Mouse (Mus musculus) kidney, postnatal 0 days (tissue): ENCODE data around the gene Sgsm2. TPM values are rescaled to one million over a fixed set of nuclear protein-coding genes. Genes with fewer than 3 reads are reported as not detected.
A peak's percentile ranks its signal among the peaks of the same experiment; 100 is the strongest.

ENCODE experiments used
- ATAC-seq: fragments of 200-750 bp; cut with Nextera tagmentation; replicated peaks from 2 replicates; pipeline ENCODE4 v1.8.0; 2017; ENCODE audit warnings: low read depth, moderate number of reproducible peaks, moderate TSS enrichment, moderate library complexity; ENCODE audit not compliant: low FRiP score
- DNase-seq: peaks from one replicate; pipeline ENCODE4 v3.0.0-alpha.2; 2016; ENCODE audit warnings: low spot score
- H3K27ac ChIP-seq: fragments of 300-500 bp; sonication (generic); 2 replicates; pipeline ENCODE4 v1.5.1; 2014; ENCODE audit warnings: mild to moderate bottlenecking
- H3K27me3 ChIP-seq: fragments of 300-500 bp; sonication (generic); 2 replicates; pipeline ENCODE4 v1.6.1; 2014; ENCODE audit warnings: low read length, mixed read lengths; ENCODE audit not compliant: insufficient read depth
- H3K36me3 ChIP-seq: fragments of 300-500 bp; sonication (generic); 2 replicates; pipeline ENCODE4 v1.6.1; 2014; ENCODE audit warnings: low read length, mixed read lengths; ENCODE audit not compliant: insufficient read depth
- H3K4me1 ChIP-seq: fragments of 300-500 bp; sonication (generic); replicated peaks from 2 replicates; pipeline ENCODE4 v1.6.1; 2014; ENCODE audit warnings: antibody characterized with exemption, low read length, mixed read lengths; ENCODE audit not compliant: insufficient read depth
- H3K4me2 ChIP-seq: fragments of 300-500 bp; sonication (generic); 2 replicates; pipeline ENCODE4 v1.6.1; 2014; ENCODE audit warnings: mild to moderate bottlenecking, low read length, moderate library complexity, mixed read lengths
- H3K4me3 ChIP-seq: fragments of 300-500 bp; sonication (generic); replicated peaks from 2 replicates; pipeline ENCODE4 v1.5.1; 2014; ENCODE audit warnings: low read depth, low read length
- H3K9ac ChIP-seq: fragments of 300-500 bp; sonication (generic); 2 replicates; pipeline ENCODE4 v1.6.1; 2014; ENCODE audit warnings: low read depth, low read length
- H3K9me3 ChIP-seq: fragments of 300-500 bp; sonication (generic); replicated peaks from 2 replicates; pipeline ENCODE4 v1.6.1; 2016; ENCODE audit warnings: low read length, inconsistent platforms, mixed read lengths
- CTCF ChIP-seq: IDR thresholded peaks from 2 replicates; pipeline ENCODE4 v1.5.1; 2016; ENCODE audit warnings: antibody characterized with exemption, low read depth, mild to moderate bottlenecking, moderate library complexity
- WGBS: fragments of 180-500 bp; shearing (Covaris S2); extraction: QIAGEN DNeasy Blood & Tissue Kit; methylation state at CpG from one replicate; pipeline ENCODE4 v1.1.7; 2014; 5-methylcytosine and 5-hydroxymethylcytosine counted together
- polyA plus RNA-seq: library from polyadenylated mRNA; unstranded; fragments of >200 nt; fragmentation: Nextera tagmentation; extraction: Ambion mirVana; gene quantifications from 2 replicates; pipeline ENCODE4 v1.2.1, GENCODE M21; 2015

The Sgsm2 gene
- polyA plus RNA-seq, 1 experiment from 2014 or later: 4.9 TPM

DNA sequence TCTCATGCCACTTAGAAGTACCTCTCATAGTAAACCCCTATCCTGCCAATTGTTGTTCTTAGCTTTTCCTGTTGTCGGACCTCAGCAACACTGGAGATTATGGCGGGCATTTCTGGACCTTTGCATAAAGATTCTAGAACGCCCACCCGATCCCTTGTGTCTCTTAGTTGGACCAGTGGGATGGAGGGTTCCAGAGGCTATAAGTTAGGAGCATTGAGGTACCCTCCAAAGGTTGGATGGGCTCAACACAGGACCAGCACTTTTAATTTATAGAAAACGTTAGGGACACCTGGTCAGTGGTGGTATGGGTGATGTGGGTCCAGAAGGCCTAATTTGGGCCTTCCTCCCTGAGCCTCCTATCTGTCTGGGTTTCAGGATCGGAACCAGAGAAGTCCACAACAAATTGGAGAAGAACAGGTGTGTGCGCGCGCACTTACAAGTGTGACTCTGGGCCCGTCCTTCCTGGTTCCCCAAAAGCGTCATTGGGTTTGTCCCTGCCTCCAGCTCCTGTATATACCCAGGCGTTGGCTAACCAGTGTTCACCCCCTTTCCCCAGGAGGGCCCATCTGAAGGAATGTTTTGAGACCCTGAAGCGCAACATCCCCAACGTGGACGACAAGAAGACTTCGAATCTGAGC lies 59.7 kb downstream of the Sgsm2 start:
- H3K36me3 ChIP-seq: peaks cover 7% of the 10 kb centered on the region; the same call in 1 of the 2 replicates
- DNase-seq (no peak), ATAC-seq (no peak)
- WGBS: 50% methylated on average over 16 of the region's 16 CpGs
- H3K4me2 ChIP-seq: peak overlapping the region; percentile 66
- peak overlapping the region; percentile 92 for H3K27ac ChIP-seq
- peak overlapping the region; percentile 62 for H3K9ac ChIP-seq
- no peaks in the 10 kb centered on the region for H3K27me3 ChIP-seq
- TF ChIP-seq CTCF: no peak
- peaks cover 47% of the 10 kb centered on the region for H3K4me1 ChIP-seq
- peak overlapping the region; percentile 45; the same call in 1 of the 2 replicates for H3K4me3 ChIP-seq
- H3K9me3 ChIP-seq: no peaks in the 10 kb centered on the region

DNA sequence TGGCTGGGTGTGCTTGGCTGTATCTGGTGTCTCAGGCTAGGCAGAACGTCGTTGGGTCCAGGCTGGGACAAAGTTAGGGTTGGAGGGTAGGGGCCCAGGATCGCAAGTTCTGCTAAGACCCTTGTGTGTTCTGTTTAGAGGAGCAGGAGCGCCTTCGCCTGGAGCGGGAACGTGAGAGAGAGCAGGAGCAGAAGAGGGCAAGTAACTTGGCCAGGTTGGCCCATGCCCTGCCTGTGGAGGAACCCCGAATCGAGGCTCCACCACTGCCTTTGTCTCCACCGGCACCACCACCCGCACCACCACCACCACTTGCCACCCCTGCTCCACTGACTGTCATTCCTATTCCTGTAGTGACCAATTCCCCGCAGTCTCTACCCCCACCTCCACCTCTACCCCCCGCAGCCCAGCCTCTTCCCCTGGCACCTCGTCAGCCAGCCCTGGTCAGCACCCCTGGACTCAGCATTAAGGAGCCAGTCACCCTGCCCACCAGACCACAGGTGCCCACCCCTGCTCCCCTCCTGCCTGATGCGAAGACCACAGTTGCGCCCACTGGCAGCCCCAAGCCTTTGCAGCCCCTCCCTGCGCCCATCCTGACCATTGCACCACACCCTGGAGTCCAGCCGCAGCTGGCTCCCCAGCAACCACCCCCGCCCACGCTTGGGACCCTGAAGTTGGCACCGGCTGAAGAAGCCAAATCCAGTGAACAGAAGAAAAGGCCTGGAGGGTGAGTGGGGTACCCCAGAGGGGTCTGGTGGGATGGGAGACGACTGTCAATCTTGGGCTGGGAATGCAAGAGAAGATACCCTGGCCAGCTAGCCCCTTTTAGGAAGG lies 60.4 kb downstream of the Sgsm2 start:
- H3K36me3 ChIP-seq: peaks cover 5% of the 10 kb centered on the region; the same call in 1 of the 2 replicates
- H3K27ac ChIP-seq: no peak overlapping the region
- H3K9me3 ChIP-seq: no peaks in the 10 kb centered on the region
- 93% methylated on average over 22 of the region's 22 CpGs for WGBS
- ATAC-seq: no peak
- H3K4me3 ChIP-seq: no peak overlapping the region
- no peak overlapping the region for H3K9ac ChIP-seq
- no peaks in the 10 kb centered on the region for H3K27me3 ChIP-seq
- DNase-seq: no peak
- H3K4me2 ChIP-seq: no peak overlapping the region
- no peak for TF ChIP-seq CTCF
- peaks cover 42% of the 10 kb centered on the region for H3K4me1 ChIP-seq

DNA sequence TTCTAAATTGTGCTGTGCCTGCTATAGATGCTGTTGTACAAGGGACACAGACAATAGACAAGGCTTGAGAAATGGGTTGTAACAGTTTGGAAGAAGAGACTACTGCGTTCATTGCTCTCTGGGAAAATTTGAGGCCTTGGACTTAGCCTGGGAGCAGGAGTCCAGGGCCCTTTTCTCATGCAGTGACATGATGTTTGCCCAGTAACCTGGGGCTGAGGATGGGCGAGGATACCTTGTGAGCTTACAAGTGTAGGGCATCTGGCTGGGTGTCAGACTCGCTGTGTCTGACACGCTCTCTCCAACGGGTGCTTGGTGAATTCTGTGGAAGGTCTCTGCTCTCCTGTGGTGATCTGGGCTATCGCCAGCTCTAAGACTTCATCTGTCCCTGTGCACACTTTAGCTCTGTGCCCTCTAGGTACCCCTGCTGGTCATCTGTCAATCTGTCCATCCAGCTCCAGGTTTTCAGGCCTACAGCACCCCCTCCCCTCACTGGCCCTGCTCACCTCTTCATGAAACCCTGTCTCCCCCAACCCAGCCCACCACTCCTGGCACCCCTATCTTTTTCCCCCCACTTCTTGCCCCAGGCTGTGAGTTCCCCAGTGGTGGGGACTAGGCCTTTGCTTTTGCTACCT lies 61.2 kb downstream of the Sgsm2 start:
- Histone ChIP-seq H3K36me3 (peaks cover 5% of the 10 kb centered on the region; the same call in 1 of the 2 replicates), H3K4me2 (no peak overlapping the region), H3K27ac (no peak overlapping the region), H3K9me3 (no peaks in the 10 kb centered on the region), H3K4me1 (peaks cover 36% of the 10 kb centered on the region), H3K4me3 (no peak overlapping the region), H3K27me3 (no peaks in the 10 kb centered on the region), H3K9ac (no peak overlapping the region)
- DNase-seq (no peak), ATAC-seq (no peak)
- WGBS: 89% methylated on average over 6 of the region's 6 CpGs
- no peak for TF ChIP-seq CTCF

DNA sequence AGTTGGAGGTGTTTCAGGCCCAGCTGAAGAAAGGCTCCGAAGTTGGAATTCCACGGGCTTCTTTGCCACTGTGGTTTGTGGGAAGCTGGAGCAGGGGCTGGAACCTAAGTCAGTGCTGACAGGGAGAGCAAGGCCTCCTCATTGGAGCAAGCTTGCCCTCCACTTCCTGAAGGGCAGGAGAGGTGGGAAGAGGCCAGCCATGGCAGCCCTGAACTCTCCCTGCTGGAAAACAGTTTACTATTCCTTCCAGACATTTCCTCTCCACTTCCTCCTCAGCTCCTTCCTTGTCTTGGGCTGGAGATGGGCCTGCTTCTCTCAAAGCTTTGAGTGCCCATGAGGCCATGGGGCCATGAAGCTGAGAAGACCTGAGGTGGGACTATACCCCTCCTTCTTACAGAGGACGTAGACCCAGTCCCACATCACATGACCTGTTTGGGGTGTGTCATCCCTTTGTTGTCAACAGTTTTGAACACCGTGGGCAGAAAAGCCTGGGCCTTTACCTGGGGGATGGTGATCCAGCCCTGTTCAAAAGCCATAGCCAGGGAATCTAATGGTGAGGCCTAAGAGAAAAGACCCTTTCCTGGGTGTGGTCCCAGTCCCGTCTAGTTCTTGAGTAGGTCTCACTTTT lies 62.1 kb downstream of the Sgsm2 start:
- Histone ChIP-seq H3K9me3 (no peaks in the 10 kb centered on the region), H3K36me3 (peaks cover 2% of the 10 kb centered on the region; the same call in 1 of the 2 replicates), H3K4me2 (no peak overlapping the region), H3K4me3 (no peak overlapping the region), H3K27me3 (no peaks in the 10 kb centered on the region), H3K4me1 (peaks cover 33% of the 10 kb centered on the region), H3K27ac (peak overlapping the region; percentile 97), H3K9ac (no peak overlapping the region)
- no peak for TF ChIP-seq CTCF
- WGBS: 39% methylated on average over 5 of the region's 5 CpGs
- ATAC-seq (no peak), DNase-seq (no peak)

DNA sequence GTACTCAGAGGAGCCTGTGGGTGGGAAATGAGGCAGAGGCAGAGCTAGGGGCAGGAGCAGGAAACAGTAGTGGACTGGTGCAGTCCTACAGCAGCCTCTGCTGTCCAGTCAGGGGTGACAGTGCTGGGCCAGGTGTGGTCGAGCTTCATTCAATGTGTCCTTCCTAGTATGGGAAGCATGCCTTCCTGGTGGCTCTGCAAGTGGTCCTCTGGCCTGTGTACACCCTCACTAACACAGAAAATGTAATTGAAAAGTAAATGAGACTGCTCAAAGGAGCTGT lies 62.6 kb downstream of the Sgsm2 start:
- ATAC-seq (no peak), DNase-seq (no peak)
- no peak for TF ChIP-seq CTCF
- Histone ChIP-seq H3K9me3 (no peaks in the 10 kb centered on the region), H3K9ac (no peak overlapping the region), H3K36me3 (no peaks in the 10 kb centered on the region), H3K27me3 (no peaks in the 10 kb centered on the region), H3K27ac (peak overlapping the region; percentile 97), H3K4me3 (no peak overlapping the region), H3K4me1 (peaks cover 30% of the 10 kb centered on the region), H3K4me2 (no peak overlapping the region)
- WGBS: 27% methylated on average over 1 of the region's 1 CpGs
